Mouse (Mus musculus) embryonic facial prominence, embryonic 10.5 days (tissue): ENCODE results near the gene Vmn2r96. TPM values are rescaled to one million over a fixed set of nuclear protein-coding genes. Genes with fewer than 3 reads are reported as not detected.
"Not testable (repeated sequence)": the region's sequence is repeated elsewhere in the genome, so short reads cannot be mapped to it uniquely, and the experiment has no call there.

Experiments
- DNase-seq: peaks from one replicate; pipeline ENCODE4 v3.0.0-alpha.2; 2017; ENCODE audit warnings: low spot score
- H3K27ac ChIP-seq: fragments of 300-500 bp; sonication (generic); replicated peaks from 2 replicates; pipeline ENCODE4 v1.5.1; 2016; ENCODE audit warnings: mild to moderate bottlenecking
- H3K27me3 ChIP-seq: fragments of 300-500 bp; sonication (generic); replicated peaks from 2 replicates; pipeline ENCODE4 v1.6.1; 2016; ENCODE audit warnings: low read depth, mild to moderate bottlenecking; ENCODE audit not compliant: poor library complexity, severe bottlenecking
- H3K36me3 ChIP-seq: fragments of 300-500 bp; sonication (generic); replicated peaks from 2 replicates; pipeline ENCODE4 v1.6.1; 2016; ENCODE audit warnings: mild to moderate bottlenecking, moderate library complexity
- H3K4me1 ChIP-seq: fragments of 300-500 bp; sonication (generic); 2 replicates; pipeline ENCODE4 v1.6.1; 2016
- H3K4me3 ChIP-seq: fragments of 300-500 bp; sonication (generic); 2 replicates; pipeline ENCODE4 v1.5.1; 2016; ENCODE audit warnings: mild to moderate bottlenecking, moderate library complexity
- H3K9me3 ChIP-seq: fragments of 300-500 bp; sonication (generic); 2 replicates; pipeline ENCODE4 v1.6.1; 2016; ENCODE audit warnings: mild to moderate bottlenecking
- WGBS: fragments of 180-500 bp; shearing (Covaris S2); methylation state at CpG from one replicate; pipeline ENCODE4 v1.1.7; 2016; 5-methylcytosine and 5-hydroxymethylcytosine counted together
- polyA plus RNA-seq: library from polyadenylated mRNA; unstranded; fragments of >200 nt; fragmentation: Nextera tagmentation; extraction: Ambion mirVana; gene quantifications from 2 replicates; pipeline ENCODE4 v1.2.1, GENCODE M21; 2016

The Vmn2r96 gene
- polyA plus RNA-seq = not detected in 2 replicates

GRCm38 (mm10) chr17:18572851-18573250 lies at the start of gene Vmn2r96:
TSS of gene Vmn2r96 (plus strand) at chr17:18573151.
- not testable (repeated sequence) for H3K27me3 ChIP-seq, H3K27ac ChIP-seq, H3K36me3 ChIP-seq, H3K4me3 ChIP-seq, DNase-seq, H3K4me1 ChIP-seq
- H3K9me3 ChIP-seq = peaks cover 22% of the 10 kb centered on the region
- WGBS = 77% methylated on average over 1 of the region's 1 CpGs

- Histone ChIP-seq H3K9me3 (peaks cover 47% of the 10 kb centered on the region), H3K4me3 (no peak overlapping the region)
- DNase-seq = no peak
These were observed 49.6 kb upstream of the Vmn2r96 start for GRCm38 (mm10) chr17:18523371-18523770.

GRCm38 (mm10) chr17:18523991-18524390 lies 49.0 kb upstream of the Vmn2r96 start:
- 81% methylated on average over 1 of the region's 1 CpGs for WGBS
- Histone ChIP-seq H3K27ac (no peak overlapping the region), H3K36me3 (no peaks in the 10 kb centered on the region), H3K4me1 (no peaks in the 10 kb centered on the region), H3K9me3 (peaks cover 44% of the 10 kb centered on the region), H3K27me3 (no peaks in the 10 kb centered on the region), H3K4me3 (no peak overlapping the region)
- no peak for DNase-seq

More at GRCm38 (mm10) chr17:18523371-18523770, 49.6 kb upstream of the Vmn2r96 start:
- H3K36me3 ChIP-seq = no peaks in the 10 kb centered on the region
- no peak overlapping the region for H3K27ac ChIP-seq
- no peaks in the 10 kb centered on the region for H3K4me1 ChIP-seq
- H3K27me3 ChIP-seq = no peaks in the 10 kb centered on the region

GRCm38 (mm10) chr17:18558212-18559158 lies 14.5 kb upstream of the Vmn2r96 start:
- H3K27ac ChIP-seq = not testable (repeated sequence)

GRCm38 (mm10) chr17:18566186-18566585 lies 6.8 kb upstream of the Vmn2r96 start:
- 96% methylated on average over 17 of the region's 17 CpGs for WGBS
- H3K4me1 ChIP-seq = not testable (repeated sequence)

More at GRCm38 (mm10) chr17:18558212-18559158, 14.5 kb upstream of the Vmn2r96 start:
- not testable (repeated sequence) for H3K4me3 ChIP-seq, H3K27me3 ChIP-seq, DNase-seq, H3K4me1 ChIP-seq, H3K36me3 ChIP-seq
- WGBS = 91% methylated on average over 31 of the region's 31 CpGs
- peaks cover 75% of the 10 kb centered on the region for H3K9me3 ChIP-seq

GRCm38 (mm10) chr17:18615151-18615550 lies 42.2 kb downstream of the Vmn2r96 start:
- H3K4me3 ChIP-seq, H3K4me1 ChIP-seq, H3K36me3 ChIP-seq, H3K27me3 ChIP-seq, H3K27ac ChIP-seq, DNase-seq: not testable (repeated sequence)
- peaks cover 62% of the 10 kb centered on the region for H3K9me3 ChIP-seq
- WGBS = 89% methylated on average over 6 of the region's 6 CpGs

More at GRCm38 (mm10) chr17:18566186-18566585, 6.8 kb upstream of the Vmn2r96 start:
- H3K9me3 ChIP-seq = peaks cover 49% of the 10 kb centered on the region; the same call in 1 of the 2 replicates
- not testable (repeated sequence) for DNase-seq, H3K27ac ChIP-seq, H3K4me3 ChIP-seq, H3K27me3 ChIP-seq, H3K36me3 ChIP-seq

- DNase-seq = no peak
These were observed 53.6 kb downstream of the Vmn2r96 start for GRCm38 (mm10) chr17:18626532-18626931.

More at GRCm38 (mm10) chr17:18626532-18626931, 53.6 kb downstream of the Vmn2r96 start:
- Histone ChIP-seq H3K4me1 (no peaks in the 10 kb centered on the region), H3K36me3 (no peaks in the 10 kb centered on the region), H3K27me3 (no peaks in the 10 kb centered on the region), H3K9me3 (peaks cover 32% of the 10 kb centered on the region), H3K27ac (no peak overlapping the region), H3K4me3 (no peak overlapping the region)

Other genes with a start within 250 kb of the Vmn2r96 start
- not detected in 2 replicates for gene Vmn2r95, start 149.1 kb upstream of the Vmn2r96 start, polyA plus RNA-seq